Mouse (Mus musculus) CH12.LX (cell line): ENCODE data around the gene Gars. TPM values are rescaled to one million over a fixed set of nuclear protein-coding genes. Genes with fewer than 3 reads are reported as not detected.

ENCODE experiments used
- DNase-seq: peaks from one replicate; pipeline ENCODE4 v3.0.0-alpha.2; 2013; ENCODE audit errors: extremely low read depth
- H3K27ac ChIP-seq: 2 replicates; pipeline ENCODE4 v1.5.1; 2012; ENCODE audit warnings: low read depth, mild to moderate bottlenecking, control low read depth, moderate library complexity; ENCODE audit not compliant: insufficient read depth
- H3K27me3 ChIP-seq: replicated peaks from 2 replicates; pipeline ENCODE3; 2012; ENCODE audit warnings: inconsistent platforms
- H3K36me3 ChIP-seq, 2 experiments: replicated peaks in 1 of 2; 2 replicates each; pipeline versions ENCODE3 to v1.6.1; 2012; ENCODE audit warnings: inconsistent platforms in 1 of 2, low read length in 1 of 2, mild to moderate bottlenecking in 1 of 2, mixed read lengths in 1 of 2, moderate library complexity in 1 of 2; ENCODE audit not compliant: control insufficient read depth in 1 of 2, insufficient read depth in 1 of 2
- H3K4me1 ChIP-seq, 2 experiments: 2 replicates each; pipeline ENCODE4 v1.6.1; 2012; ENCODE audit warnings: inconsistent platforms in 1 of 2, moderate library complexity in 1 of 2; ENCODE audit not compliant: insufficient read depth in 2 of 2, control insufficient read depth in 1 of 2
- H3K4me2 ChIP-seq: 2 replicates; pipeline ENCODE4 v1.6.1; 2012; ENCODE audit warnings: low read depth, mild to moderate bottlenecking, control low read depth; ENCODE audit not compliant: poor library complexity, insufficient read depth, severe bottlenecking
- H3K4me3 ChIP-seq, 3 experiments: fragments of 150-350 bp in 1 of 3; sonication (generic) in 1 of 3; replicated peaks in 1 of 3; 2 replicates each; pipeline versions ENCODE3 to v1.5.1; 2011 to 2012; ENCODE audit warnings: low read depth in 2 of 3, low read length in 2 of 3, mild to moderate bottlenecking in 2 of 3, moderate library complexity in 2 of 3, control low read depth in 1 of 3, improper control_type of control experiment in 1 of 3, inconsistent platforms in 1 of 3, mixed read lengths in 1 of 3; ENCODE audit not compliant: poor library complexity in 1 of 3
- H3K79me2 ChIP-seq: replicated peaks from 2 replicates; pipeline ENCODE4 v1.6.1; 2012; ENCODE audit warnings: mild to moderate bottlenecking, moderate library complexity; ENCODE audit not compliant: control insufficient read depth, poor library complexity, insufficient read depth, severe bottlenecking; ENCODE audit errors: extremely low read depth
- H3K9ac ChIP-seq: 2 replicates; pipeline ENCODE4 v1.6.1; 2012; ENCODE audit warnings: low read depth, mild to moderate bottlenecking, control low read depth, moderate library complexity; ENCODE audit not compliant: insufficient read depth
- H3K9me3 ChIP-seq: replicated peaks from 2 replicates; pipeline ENCODE3; 2012; ENCODE audit warnings: low read length, inconsistent platforms, mixed read lengths
- CHD1 ChIP-seq: IDR thresholded peaks from 2 replicates; pipeline ENCODE4 v1.6.1; 2012; ENCODE audit warnings: low read depth, low read length, improper control_type of control experiment, inconsistent platforms
- CHD2 ChIP-seq: IDR thresholded peaks from 2 replicates; pipeline ENCODE4 v1.6.1; 2011; ENCODE audit warnings: low read length, improper control_type of control experiment
- E2F4 ChIP-seq: IDR thresholded peaks from 2 replicates; pipeline ENCODE4 v1.6.1; 2011; ENCODE audit warnings: low read depth, low read length, improper control_type of control experiment; ENCODE audit not compliant: insufficient replicate concordance
- MXI1 ChIP-seq: IDR thresholded peaks from 2 replicates; pipeline ENCODE4 v1.6.1; 2011; ENCODE audit warnings: mild to moderate bottlenecking, low read depth, low read length, improper control_type of control experiment
- MYC ChIP-seq: IDR thresholded peaks from 2 replicates; pipeline ENCODE4 v1.6.1; 2011; ENCODE audit warnings: low read depth, mild to moderate bottlenecking, improper control_type of control experiment, low read length
- NRF1 ChIP-seq: IDR thresholded peaks from 2 replicates; pipeline ENCODE4 v1.6.1; 2014; ENCODE audit warnings: low read depth, mild to moderate bottlenecking, inconsistent platforms, low read length, improper control_type of control experiment, moderate library complexity
- PAX5 ChIP-seq: IDR thresholded peaks from 2 replicates; pipeline ENCODE4 v1.6.1; 2012; ENCODE audit warnings: low read length, inconsistent platforms, mixed read lengths
- SIN3A ChIP-seq: IDR thresholded peaks from 2 replicates; pipeline ENCODE4 v1.6.1; 2012; ENCODE audit warnings: low read length, improper control_type of control experiment, inconsistent platforms
- SMC3 ChIP-seq: IDR thresholded peaks from 2 replicates; pipeline ENCODE4 v1.6.1; 2011; ENCODE audit warnings: low read depth, low read length, improper control_type of control experiment
- TBP ChIP-seq: conservative IDR thresholded peaks from 2 replicates; pipeline ENCODE4 v1.6.1; 2011; ENCODE audit warnings: low read depth, low read length, improper control_type of control experiment
- UBTF ChIP-seq: IDR thresholded peaks from 2 replicates; pipeline ENCODE4 v1.6.1; 2012; ENCODE audit warnings: low read depth, mild to moderate bottlenecking, inconsistent platforms, low read length, improper control_type of control experiment, moderate library complexity
- USF1 ChIP-seq: IDR thresholded peaks from 2 replicates; pipeline ENCODE4 v1.6.1; 2014; ENCODE audit warnings: low read depth, mild to moderate bottlenecking, inconsistent platforms, low read length, improper control_type of control experiment
- ZC3H11A ChIP-seq: IDR thresholded peaks from 2 replicates; pipeline ENCODE4 v1.6.1; 2012; ENCODE audit warnings: low read depth, mild to moderate bottlenecking, inconsistent platforms, low read length, improper control_type of control experiment
- ZKSCAN1 ChIP-seq: IDR thresholded peaks from 2 replicates; pipeline ENCODE4 v1.6.1; 2012; ENCODE audit warnings: low read depth, inconsistent platforms, low read length, improper control_type of control experiment, borderline replicate concordance
- ZMIZ1 ChIP-seq: IDR thresholded peaks from 2 replicates; pipeline ENCODE4 v1.6.1; 2012; ENCODE audit warnings: low read depth, mild to moderate bottlenecking, inconsistent platforms, low read length, improper control_type of control experiment
- ZNF384 ChIP-seq: IDR thresholded peaks from 2 replicates; pipeline ENCODE4 v1.6.1; 2012; ENCODE audit warnings: low read depth, low read length, improper control_type of control experiment, inconsistent platforms
- dilution Hi-C: fragments of 300-500 bp; cut with MboI; formaldehyde crosslinking; loops from 2 replicates; pipeline ENCODE4 v1.14.3; 2020; ENCODE audit warnings: low sequenced_read_pairs; ENCODE audit not compliant: extremely low pct_unique_long_range_greater_than_20kb, extremely low pct_ligation_motif_present
- in situ Hi-C: fragments of 300-500 bp; cut with MboI; formaldehyde crosslinking; loops from 3 replicates; pipeline ENCODE4 v1.14.3; 2019; ENCODE audit warnings: low sequenced_read_pairs, low pct_ligation_motif_present, low pct_unique_long_range_greater_than_20kb, mixed read lengths
- polyA plus RNA-seq: library from polyadenylated mRNA; unstranded; fragments of >175 nt; gene quantifications from 2 replicates; pipeline ENCODE4 v1.2.1, GENCODE M21; 2012; ENCODE audit warnings: low read depth; ENCODE audit not compliant: insufficient read length
- total RNA-seq, 2 experiments: library from RNA; depleted of rRNA; stranded (reverse); fragments of 300-350 nt in 1 of 2; fragments of >200 nt in 1 of 2; gene quantifications; 2 replicates each; pipeline ENCODE4 v1.2.3; 2012 to 2014

Gars gene
- total and polyA plus RNA-seq, 3 experiments: 329 to 457 (median 341) TPM

DNA sequence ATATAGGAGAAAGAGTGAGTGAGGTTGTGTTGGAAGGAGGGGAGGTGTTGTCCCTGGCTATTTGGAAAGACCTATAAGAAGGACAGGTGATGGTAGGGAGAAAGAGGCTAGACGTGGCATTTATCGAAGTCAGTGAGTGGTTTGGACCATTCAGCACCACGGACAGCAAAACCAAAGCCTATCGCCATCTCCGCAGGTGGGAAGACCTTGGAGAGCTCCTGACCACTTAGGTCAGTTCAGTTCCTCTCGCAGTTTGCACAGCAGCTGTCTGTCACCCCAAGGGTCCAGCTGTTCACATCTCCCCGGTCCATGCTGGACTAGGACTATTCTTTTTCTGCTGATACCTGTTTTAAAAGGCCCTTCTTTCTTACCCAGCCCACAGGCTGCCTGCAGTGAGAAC lies 70.6 kb downstream of the Gars start:
- peak; percentile 70 for DNase-seq
- no peaks in the 10 kb centered on the region for H3K79me2 ChIP-seq
- H3K36me3 ChIP-seq: no peaks in the 10 kb centered on the region
- no peaks in the 10 kb centered on the region for H3K4me1 ChIP-seq
- H3K27ac ChIP-seq: no peak overlapping the region
- H3K27me3 ChIP-seq: peaks cover 86% of the 10 kb centered on the region
- dilution Hi-C loops: no loop called here
- in situ Hi-C loops: no loop called here
- no peak overlapping the region for H3K9ac ChIP-seq
- no peak for TF ChIP-seq USF1
- no peak for TF ChIP-seq SMC3
- no peak for TF ChIP-seq UBTF
- TF ChIP-seq SIN3A: peak; percentile 99
- peak; percentile 94 for TF ChIP-seq MXI1
- no peak for TF ChIP-seq ZC3H11A
- no peak for TF ChIP-seq NRF1
- TF ChIP-seq E2F4: no peak
- TF ChIP-seq CHD2: no peak
- no peak overlapping the region for H3K4me2 ChIP-seq
- peaks cover 6% of the 10 kb centered on the region for H3K9me3 ChIP-seq
- H3K4me3 ChIP-seq: no peak overlapping the region

DNA sequence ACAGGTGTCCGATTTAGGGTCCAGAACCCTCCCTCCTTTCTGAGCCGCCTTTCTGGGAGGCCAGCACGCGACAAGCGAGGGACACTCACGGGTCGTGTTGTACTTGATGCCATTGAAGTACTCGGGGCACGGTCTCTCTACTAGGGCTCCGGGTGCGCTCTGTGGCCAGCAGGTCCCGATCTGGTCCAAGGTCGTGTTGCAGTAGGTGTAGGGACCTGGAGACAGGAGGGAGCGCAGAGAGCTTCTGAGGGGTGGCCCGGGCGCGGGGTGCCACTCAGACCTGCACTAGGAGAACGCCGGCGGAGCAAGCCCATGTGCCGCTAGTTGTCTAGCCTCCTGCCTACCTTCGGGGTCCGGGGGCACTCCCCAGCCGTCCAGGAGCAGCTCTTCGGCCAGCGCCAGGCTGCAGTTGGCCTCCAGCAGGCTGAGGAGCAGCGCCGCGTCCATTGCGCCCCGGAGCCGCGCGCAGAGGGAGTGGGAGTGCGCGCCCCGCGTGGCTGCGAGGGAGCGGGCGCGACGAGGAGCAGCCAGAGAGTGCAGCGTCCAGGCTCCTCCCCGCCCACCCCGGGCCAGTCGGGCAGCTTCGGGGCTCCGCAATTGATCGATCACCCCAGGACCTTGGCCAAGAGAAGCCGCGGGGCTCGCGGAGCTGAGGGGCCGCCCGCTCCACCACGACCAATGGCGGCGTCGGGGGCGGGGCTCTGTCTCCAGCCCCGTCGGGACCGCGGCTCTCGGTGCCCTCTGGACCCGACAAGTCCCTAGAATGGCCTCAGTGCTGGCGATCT lies 79.7 kb downstream of the Gars start:
- H3K9me3 ChIP-seq: no peaks in the 10 kb centered on the region
- no peaks in the 10 kb centered on the region for H3K79me2 ChIP-seq
- H3K9ac ChIP-seq: no peak overlapping the region
- in situ Hi-C loops: no loop called here
- peaks cover 0 to 2% of the 10 kb centered on the region in 2 experiments; a peak in 1 of 4 replicates for H3K4me1 ChIP-seq
- dilution Hi-C loops: no loop called here
- TF ChIP-seq MYC (no peak), TBP (no peak), ZKSCAN1 (no peak), MXI1 (no peak), USF1 (no peak), CHD1 (no peak), ZNF384 (no peak), PAX5 (no peak), E2F4 (no peak), ZMIZ1 (no peak)
- H3K27ac ChIP-seq: no peak overlapping the region
- DNase-seq: no peak
- H3K27me3 ChIP-seq: peaks cover 49% of the 10 kb centered on the region
- no peaks in the 10 kb centered on the region for H3K36me3 ChIP-seq
- no peak overlapping the region for H3K4me3 ChIP-seq
- H3K4me2 ChIP-seq: no peak overlapping the region
